Mouse (Mus musculus): ENCODE data around the gene Zbtb32. TPM values are rescaled to one million over a fixed set of nuclear protein-coding genes. Genes with fewer than 3 reads are reported as not detected.

The Zbtb32 gene
- polyA plus RNA-seq, 1 experiment: not detected

GRCm38 (mm10) chr7:30592772-30593423 is 5.8 kb downstream of the Zbtb32 start:
- peaks cover 39% of the 10 kb centered on the region for H3K4me1 ChIP-seq (ENCODE audit: control insufficient read depth, insufficient read depth, low read length)
- no peak overlapping the region for H3K4me3 ChIP-seq (ENCODE audit: insufficient read depth, low read length)
- H3K27ac ChIP-seq (ENCODE audit: insufficient read depth, low read depth, low read length): peak overlapping the region; percentile 30
- no peak for TF ChIP-seq CTCF (IDR thresholded peaks at IDR 0.05; ENCODE audit: low read depth, low read length)
- no peak for TF ChIP-seq POLR2A (IDR thresholded peaks at IDR 0.05; ENCODE audit: borderline replicate concordance, low read depth, low read length)

GRCm38 (mm10) chr7:30591605-30591951 is 7.1 kb downstream of the Zbtb32 start:
- Histone ChIP-seq H3K4me1 (ENCODE audit: control insufficient read depth, insufficient read depth, low read length) (peaks cover 47% of the 10 kb centered on the region), H3K4me3 (ENCODE audit: insufficient read depth, low read length) (no peak overlapping the region), H3K27ac (ENCODE audit: insufficient read depth, low read depth, low read length) (no peak overlapping the region)
- TF ChIP-seq POLR2A (IDR thresholded peaks at IDR 0.05; ENCODE audit: borderline replicate concordance, low read depth, low read length): no peak
- TF ChIP-seq CTCF (IDR thresholded peaks at IDR 0.05; ENCODE audit: low read depth, low read length): no peak

GRCm38 (mm10) chr7:30590927-30591604 is 7.6 kb downstream of the Zbtb32 start:
- TF ChIP-seq POLR2A (IDR thresholded peaks at IDR 0.05; ENCODE audit: borderline replicate concordance, low read depth, low read length): no peak
- TF ChIP-seq CTCF (IDR thresholded peaks at IDR 0.05; ENCODE audit: low read depth, low read length): no peak
- Histone ChIP-seq H3K27ac (ENCODE audit: insufficient read depth, low read depth, low read length) (no peak overlapping the region), H3K4me3 (ENCODE audit: insufficient read depth, low read length) (no peak overlapping the region), H3K4me1 (ENCODE audit: control insufficient read depth, insufficient read depth, low read length) (peaks cover 47% of the 10 kb centered on the region)

GRCm38 (mm10) chr7:30589435-30590301 is 9.0 kb downstream of the Zbtb32 start:
- H3K4me3 ChIP-seq (ENCODE audit: insufficient read depth, low read length): peak overlapping the region; percentile 88
- H3K4me1 ChIP-seq (ENCODE audit: control insufficient read depth, insufficient read depth, low read length): peaks cover 43% of the 10 kb centered on the region
- no peak for TF ChIP-seq POLR2A (IDR thresholded peaks at IDR 0.05; ENCODE audit: borderline replicate concordance, low read depth, low read length)
- peak; percentile 93 for TF ChIP-seq CTCF (IDR thresholded peaks at IDR 0.05; ENCODE audit: low read depth, low read length)
- H3K27ac ChIP-seq (ENCODE audit: insufficient read depth, low read depth, low read length): peak overlapping the region; percentile 61

- peaks cover 35% of the 10 kb centered on the region for H3K4me1 ChIP-seq (ENCODE audit: control insufficient read depth, insufficient read depth, low read length)
- H3K4me3 ChIP-seq (ENCODE audit: insufficient read depth, low read length): peak within 1 kb of the TSS; percentile 88
- TF ChIP-seq POLR2A (IDR thresholded peaks at IDR 0.05; ENCODE audit: borderline replicate concordance, low read depth, low read length) (0 out of 2 replicates have a peak, but pooled peaks have one; percentile 19), CTCF (IDR thresholded peaks at IDR 0.05; ENCODE audit: low read depth, low read length) (no peak)
- peak within 1 kb of the TSS; percentile 70 for H3K27ac ChIP-seq (ENCODE audit: insufficient read depth, low read depth, low read length)
These were observed 9.9 kb downstream of the Zbtb32 start, which contains the start of gene Kmt2b for GRCm38 (mm10) chr7:30588676-30589434. Gene Kmt2b, minus strand, starts transcription at chr7:30588726.

- peak overlapping the region; percentile 87 for H3K4me3 ChIP-seq (ENCODE audit: insufficient read depth, low read length)
- peak overlapping the region; percentile 70 for H3K27ac ChIP-seq (ENCODE audit: insufficient read depth, low read depth, low read length)
- peaks cover 27% of the 10 kb centered on the region for H3K4me1 ChIP-seq (ENCODE audit: control insufficient read depth, insufficient read depth, low read length)
- no peak for TF ChIP-seq POLR2A (IDR thresholded peaks at IDR 0.05; ENCODE audit: borderline replicate concordance, low read depth, low read length)
- TF ChIP-seq CTCF (IDR thresholded peaks at IDR 0.05; ENCODE audit: low read depth, low read length): no peak
These were observed 10.7 kb downstream of the Zbtb32 start for GRCm38 (mm10) chr7:30587842-30588667.

- H3K4me3 ChIP-seq (ENCODE audit: insufficient read depth, low read length): no peak overlapping the region
- TF ChIP-seq POLR2A (IDR thresholded peaks at IDR 0.05; ENCODE audit: borderline replicate concordance, low read depth, low read length): no peak
- TF ChIP-seq CTCF (IDR thresholded peaks at IDR 0.05; ENCODE audit: low read depth, low read length): no peak
- no peak overlapping the region for H3K27ac ChIP-seq (ENCODE audit: insufficient read depth, low read depth, low read length)
- H3K4me1 ChIP-seq (ENCODE audit: control insufficient read depth, insufficient read depth, low read length): peaks cover 14% of the 10 kb centered on the region
These were observed 12.2 kb downstream of the Zbtb32 start for GRCm38 (mm10) chr7:30586455-30587020.

- Histone ChIP-seq H3K4me3 (ENCODE audit: insufficient read depth, low read length) (no peak overlapping the region), H3K4me1 (ENCODE audit: control insufficient read depth, insufficient read depth, low read length) (peaks cover 12% of the 10 kb centered on the region), H3K27ac (ENCODE audit: insufficient read depth, low read depth, low read length) (no peak overlapping the region)
- no peak for TF ChIP-seq CTCF (IDR thresholded peaks at IDR 0.05; ENCODE audit: low read depth, low read length)
- TF ChIP-seq POLR2A (IDR thresholded peaks at IDR 0.05; ENCODE audit: borderline replicate concordance, low read depth, low read length): no peak
These were observed 13.5 kb downstream of the Zbtb32 start for GRCm38 (mm10) chr7:30585170-30585569.

Data from bone marrow macrophage, adult 2 months (primary cell).